Mouse (Mus musculus) megakaryocyte, embryonic 14.5 days (primary cell): ENCODE results near the gene Mylpf.

Experiments used
- FLI1 ChIP-seq: IDR thresholded peaks from 2 replicates; pipeline ENCODE4 v1.6.1; 2012; ENCODE audit warnings: low read length, inconsistent platforms, mixed read lengths
- GATA1 ChIP-seq: IDR thresholded peaks from 3 replicates; pipeline ENCODE4 v1.6.1; 2012; ENCODE audit warnings: mixed read lengths, low read length, inconsistent platforms, borderline replicate concordance

DNA sequence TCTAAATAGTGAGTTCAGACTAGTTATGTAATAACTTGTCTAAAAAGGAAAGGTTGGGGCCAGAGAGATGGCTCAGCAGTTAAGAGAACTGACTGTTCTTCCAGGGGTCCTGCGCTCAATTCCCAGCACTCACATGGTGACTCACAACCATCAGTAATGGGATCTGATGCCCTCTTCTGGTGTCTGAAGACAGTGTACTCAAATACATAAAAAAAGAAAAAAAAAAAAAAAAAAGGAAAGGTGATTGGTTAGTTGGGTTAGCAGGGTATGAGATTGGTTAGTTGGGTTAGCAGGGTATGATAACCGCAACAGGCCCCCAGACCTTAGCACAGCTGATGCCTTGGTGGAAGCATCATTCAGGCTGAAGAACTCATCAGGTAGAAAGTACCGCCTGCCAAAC is 54.8 kb downstream of the Mylpf start:
- TF ChIP-seq FLI1: no peak
- TF ChIP-seq GATA1: no peak
